In the genomic region with DNA sequence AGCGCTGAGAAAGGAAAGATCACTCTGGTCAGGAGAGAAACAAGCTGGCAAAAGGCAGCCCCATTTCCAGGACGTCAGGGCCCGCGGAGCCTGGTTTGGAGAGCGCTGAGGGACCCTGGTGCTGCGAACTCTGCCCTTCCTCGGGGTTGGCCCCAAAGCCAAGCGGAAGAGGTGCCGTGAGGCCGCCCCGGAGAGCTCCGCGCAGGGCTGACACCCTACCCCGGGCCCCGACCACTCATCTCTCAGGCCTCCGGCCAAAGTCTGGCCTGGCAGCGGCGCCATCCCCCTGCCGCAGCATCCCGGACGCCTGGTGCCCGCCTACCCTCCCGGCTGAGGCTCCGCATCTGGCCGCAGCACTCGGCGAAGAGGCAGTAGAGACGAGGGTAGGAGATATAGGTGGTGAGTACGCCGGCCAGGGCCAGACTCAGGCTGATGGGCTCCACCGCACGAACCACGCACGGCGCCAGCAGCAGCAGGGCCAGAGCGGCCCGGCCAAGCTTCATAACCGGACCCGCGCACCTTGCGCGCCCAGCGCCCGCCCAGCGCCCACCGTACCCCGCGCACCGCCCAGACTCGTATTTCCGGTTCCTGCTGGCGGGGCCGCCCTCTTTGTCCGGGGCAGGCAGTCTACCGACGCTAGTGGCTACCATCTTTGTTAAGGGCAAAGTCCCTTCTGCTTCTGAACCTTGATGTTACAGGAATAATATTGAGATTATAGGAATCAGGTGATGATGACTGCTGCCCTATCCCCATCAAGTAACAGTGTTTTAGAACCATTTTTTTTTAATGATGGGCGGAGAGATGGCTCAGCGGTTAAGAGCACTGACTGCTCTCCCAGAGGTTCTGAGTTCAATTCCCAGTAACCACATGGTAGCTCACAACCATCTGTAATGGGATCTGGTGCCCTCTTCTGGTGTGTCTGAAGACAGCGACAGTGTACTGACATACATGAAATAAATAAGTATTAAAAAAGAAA, we compare ENCODE assay signal across 8 mouse cellular contexts. TPM values are rescaled to one million over a fixed set of nuclear protein-coding genes. Genes with fewer than 3 reads are reported as not detected.
DNase-seq lines count a peak whose midpoint lies in the region; ATAC-seq and TF ChIP-seq lines count a peak whose summit lies in the region.

A gene (minus strand): TSS at position 582 of the 976 bp plus-strand sequence.

- TF ChIP-seq POLR2A in lung, adult 2 months (IDR thresholded peaks at IDR 0.05; ENCODE audit: borderline replicate concordance, extremely low read depth, low read depth, low read length), result peak; percentile 83

- H3K4me2 ChIP-seq in forebrain, embryonic 15.5 days (replicated peaks), result peak within 1 kb of the TSS; percentile 75

- H3K9me3 ChIP-seq in forebrain, embryonic 15.5 days, result no peaks in the 10 kb centered on the region

- WGBS in forebrain, embryonic 15.5 days, result 2% methylated on average over 59 of the region's 59 CpGs
- WGBS in lung, adult 2 months, result 2% methylated on average over 53 of the region's 59 CpGs

- no peak for TF ChIP-seq CTCF in lung, adult 2 months (IDR thresholded peaks at IDR 0.05; ENCODE audit: insufficient read depth, low read length)

- H3K36me3 ChIP-seq in forebrain, embryonic 15.5 days, result peaks cover 31% of the 10 kb centered on the region

- H3K27ac ChIP-seq in forebrain, embryonic 15.5 days (replicated peaks), result peak within 1 kb of the TSS; percentile 80

- H3K4me1 ChIP-seq in forebrain, embryonic 15.5 days, result peaks cover 22% of the 10 kb centered on the region
- peaks cover 10% of the 10 kb centered on the region; the same call in 1 of the 2 replicates for H3K4me1 ChIP-seq in lung, adult 2 months (ENCODE audit: control insufficient read depth, insufficient read depth, low read length)

- H3K4me3 ChIP-seq in forebrain, embryonic 15.5 days, result peak within 1 kb of the TSS; percentile 96
- peak within 1 kb of the TSS; percentile 94 for H3K4me3 ChIP-seq in lung, adult 2 months (replicated peaks; ENCODE audit: extremely low read depth, low read depth, low read length)

- intact Hi-C loops in heart, postnatal 25 days (cut with DNase I), result loop anchor here (1.0 kb wide), 1 partner anchor 13 kb away; no protein-coding TSS in a partner anchor

- ATAC-seq in forebrain, embryonic 15.5 days (replicated peaks), result peak; percentile 97
- ATAC-seq in neutrophil, adult 5-6 weeks (ENCODE audit: extremely low read depth, insufficient number of reproducible peaks, low FRiP score, poor library complexity, severe bottlenecking), result peak; percentile 80

- no peaks in the 10 kb centered on the region for H3K27me3 ChIP-seq in forebrain, embryonic 15.5 days

- H3K9ac ChIP-seq in forebrain, embryonic 15.5 days (replicated peaks), result peak within 1 kb of the TSS; percentile 94

- DNase-seq in ES-CJ7 (ENCODE audit: low read depth, low spot score), result peak; percentile 87
- peak; percentile 87 for DNase-seq in cerebellum, adult 11 months
- peak; percentile 75 for DNase-seq in heart, postnatal 25 days (ENCODE audit: low spot score)
- DNase-seq in layer of hippocampus, adult 18-20 months (ENCODE audit: low spot score in 2 of 2), result peak; percentile 89 to 93
- peak; percentile 86 for DNase-seq in lung, adult 2 months
- peak; percentile 76 to 80 for DNase-seq in thymus, adult 18-20 months

RNA-seq across cellular contexts. Expression of the gene that starts here (rescaled TPM):
- polyA plus RNA-seq in forebrain, embryonic 15.5 days (2015; fragmentation: Nextera tagmentation; extraction: Ambion mirVana), result 102 and 103 TPM in 2 replicates
- total RNA-seq in heart, postnatal 25 days (2021), result 10 to 100 TPM; 11.2 to 12.2 TPM
- 10 to 100 TPM; 49.5 to 51.4 TPM for total RNA-seq in layer of hippocampus, adult 18-20 months (2021)
- polyA plus RNA-seq in lung, adult 2 months (2012; rRNA removed), result 33.3 and 37.4 TPM in 2 replicates
- total RNA-seq in neutrophil, adult 5-6 weeks (2017), result 64.5 and 65.3 TPM in 2 replicates

Comparison
In these comparisons a context has a peak if more than half of its experiments do, and no peak if none do; other contexts are left out.
1. Peak in every context shown above with its lines: DNase-seq, ATAC-seq, H3K4me3 ChIP-seq and H3K27ac ChIP-seq.